Mouse (Mus musculus) heart, adult 2 months (tissue): ENCODE results near the gene Gcm1. TPM values are rescaled to one million over a fixed set of nuclear protein-coding genes. Genes with fewer than 3 reads are reported as not detected.
"Not testable (repeated sequence)": the region's sequence is repeated elsewhere in the genome, so short reads cannot be mapped to it uniquely, and the experiment has no call there.

Experiments used
- DNase-seq, 2 experiments: peaks; one replicate each; pipeline ENCODE4 v3.0.0; 2021
- H3K27ac ChIP-seq: fragments of 200-600 bp; 2 replicates; pipeline ENCODE4 v1.8.1; 2022
- H3K27me3 ChIP-seq: fragments of 200-500 bp; 2 replicates; pipeline ENCODE4 v1.6.1; 2012; ENCODE audit warnings: mild to moderate bottlenecking, low read length, inconsistent platforms, mixed read lengths; ENCODE audit not compliant: control insufficient read depth, insufficient read depth
- H3K36me3 ChIP-seq: fragments of 200-500 bp; 2 replicates; pipeline ENCODE4 v1.6.1; 2012; ENCODE audit warnings: low read length, inconsistent platforms; ENCODE audit not compliant: control insufficient read depth, insufficient read depth
- H3K4me1 ChIP-seq: fragments of 200-500 bp; 2 replicates; pipeline ENCODE4 v1.6.1; 2011; ENCODE audit warnings: low read length; ENCODE audit not compliant: control insufficient read depth, insufficient read depth
- H3K4me3 ChIP-seq: fragments of 200-600 bp; 2 replicates; pipeline ENCODE4 v1.8.1; 2022
- H3K79me2 ChIP-seq: fragments of 200-500 bp; replicated peaks from 2 replicates; pipeline ENCODE4 v1.6.1; 2012; ENCODE audit warnings: mild to moderate bottlenecking, inconsistent platforms, low read length, moderate library complexity, mixed read lengths; ENCODE audit not compliant: control insufficient read depth, insufficient read depth
- H3K9ac ChIP-seq: fragments of 200-500 bp; 2 replicates; pipeline ENCODE4 v1.6.1; 2012; ENCODE audit warnings: low read depth, mild to moderate bottlenecking, control low read depth, inconsistent platforms, low read length, mixed read lengths
- CTCF ChIP-seq: fragments of 200-600 bp; IDR thresholded peaks from 2 replicates; pipeline ENCODE4 v1.8.1; 2022; ENCODE audit warnings: antibody characterized with exemption, mild to moderate bottlenecking, moderate library complexity
- EP300 ChIP-seq: fragments of 200-500 bp; IDR thresholded peaks from 2 replicates; pipeline ENCODE4 v1.6.1; 2011; ENCODE audit warnings: low read depth, low read length, control low read depth; ENCODE audit not compliant: insufficient read depth
- POLR2A ChIP-seq: fragments of 200-500 bp; IDR thresholded peaks from 2 replicates; pipeline ENCODE4 v1.6.1; 2011; ENCODE audit warnings: mild to moderate bottlenecking, low read depth, low read length, control low read depth; ENCODE audit not compliant: insufficient read depth
- WGBS: fragments of 180-500 bp; shearing (Covaris S2); methylation state at CpG from one replicate; pipeline ENCODE4 v1.1.7; 2018; 5-methylcytosine and 5-hydroxymethylcytosine counted together
- intact Hi-C: fragments of 180-260 bp; cut with DNase I; formaldehyde crosslinking; loops from one replicate; pipeline ENCODE4 v1.15.1; 2025
- polyA plus RNA-seq: library from polyadenylated mRNA; depleted of rRNA; stranded (reverse); fragments of >200 nt; gene quantifications from 2 replicates; pipeline ENCODE4 v1.2.3, GENCODE M21; 2012
- total RNA-seq, 2 experiments: library from RNA; stranded (reverse); gene quantifications; 2 replicates each; pipeline ENCODE4 v1.2.3; 2021

Gene Gcm1
- total and polyA plus RNA-seq, 3 experiments: not detected

- Histone ChIP-seq H3K27ac (no peak overlapping the region), H3K4me3 (no peak overlapping the region), H3K9ac (no peak overlapping the region), H3K4me1 (no peaks in the 10 kb centered on the region), H3K27me3 (no peaks in the 10 kb centered on the region), H3K36me3 (no peaks in the 10 kb centered on the region), H3K79me2 (no peaks in the 10 kb centered on the region)
- TF ChIP-seq POLR2A: no peak
- TF ChIP-seq EP300: no peak
- no peak for TF ChIP-seq CTCF
- intact Hi-C loops: no loop called here
- no peak for DNase-seq
- WGBS: 69% methylated on average over 5 of the region's 5 CpGs
Measured at GRCm38 (mm10) chr9:78070496-78070895, 18.8 kb downstream of the Gcm1 start.

- DNase-seq: no peak
- Histone ChIP-seq H3K36me3 (no peaks in the 10 kb centered on the region), H3K27me3 (no peaks in the 10 kb centered on the region), H3K4me3 (no peak overlapping the region), H3K27ac (no peak overlapping the region), H3K9ac (no peak overlapping the region), H3K4me1 (no peaks in the 10 kb centered on the region), H3K79me2 (no peaks in the 10 kb centered on the region)
- no peak for TF ChIP-seq EP300
- no peak for TF ChIP-seq POLR2A
- TF ChIP-seq CTCF: no peak
- intact Hi-C loops: no loop called here
- WGBS: 83% methylated on average over 4 of the region's 4 CpGs
Measured at GRCm38 (mm10) chr9:78071626-78072025, 19.9 kb downstream of the Gcm1 start.

- H3K9ac ChIP-seq, H3K4me1 ChIP-seq, H3K36me3 ChIP-seq, DNase-seq, H3K27me3 ChIP-seq, H3K27ac ChIP-seq, H3K79me2 ChIP-seq, H3K4me3 ChIP-seq, intact Hi-C loops: not testable (repeated sequence)
- 82% methylated on average over 3 of the region's 3 CpGs for WGBS
Measured at GRCm38 (mm10) chr9:78073291-78073690, 21.6 kb downstream of the Gcm1 start.

GRCm38 (mm10) chr9:78073713-78074340 lies 22.1 kb downstream of the Gcm1 start:
- no peak overlapping the region for H3K9ac ChIP-seq
- 73% methylated on average over 13 of the region's 13 CpGs for WGBS
- no peaks in the 10 kb centered on the region for H3K4me1 ChIP-seq
- H3K27ac ChIP-seq: no peak overlapping the region
- intact Hi-C loops: no loop called here
- H3K36me3 ChIP-seq: no peaks in the 10 kb centered on the region
- no peak for DNase-seq
- TF ChIP-seq POLR2A (no peak), CTCF (no peak), EP300 (no peak)
- H3K4me3 ChIP-seq: no peak overlapping the region
- no peaks in the 10 kb centered on the region for H3K27me3 ChIP-seq
- no peaks in the 10 kb centered on the region for H3K79me2 ChIP-seq

GRCm38 (mm10) chr9:78075256-78075655 lies 23.5 kb downstream of the Gcm1 start:
- DNase-seq: no peak
- no peak overlapping the region for H3K9ac ChIP-seq
- TF ChIP-seq CTCF (no peak), POLR2A (no peak), EP300 (no peak)
- H3K36me3 ChIP-seq: no peaks in the 10 kb centered on the region
- H3K79me2 ChIP-seq: no peaks in the 10 kb centered on the region
- H3K27me3 ChIP-seq: no peaks in the 10 kb centered on the region
- no peaks in the 10 kb centered on the region for H3K4me1 ChIP-seq
- H3K4me3 ChIP-seq: no peak overlapping the region
- H3K27ac ChIP-seq: no peak overlapping the region
- 96% methylated on average over 3 of the region's 3 CpGs for WGBS
- intact Hi-C loops: no loop called here

GRCm38 (mm10) chr9:78078240-78078639 lies 26.5 kb downstream of the Gcm1 start:
- Histone ChIP-seq H3K79me2 (no peaks in the 10 kb centered on the region), H3K4me1 (no peaks in the 10 kb centered on the region), H3K36me3 (peaks cover 2% of the 10 kb centered on the region; the same call in 1 of the 2 replicates), H3K9ac (no peak overlapping the region), H3K27me3 (no peaks in the 10 kb centered on the region), H3K27ac (no peak overlapping the region), H3K4me3 (no peak overlapping the region)
- DNase-seq: no peak
- intact Hi-C loops: no loop called here
- 22% methylated on average over 2 of the region's 2 CpGs for WGBS
- TF ChIP-seq CTCF (peak; percentile 39), EP300 (no peak), POLR2A (no peak)
